Mouse (Mus musculus): ENCODE data around the gene Ankfn1. TPM values are rescaled to one million over a fixed set of nuclear protein-coding genes. Genes with fewer than 3 reads are reported as not detected.

The Ankfn1 gene
- polyA plus RNA-seq, 1 experiment from 2014 or later: 2.8 TPM

DNA sequence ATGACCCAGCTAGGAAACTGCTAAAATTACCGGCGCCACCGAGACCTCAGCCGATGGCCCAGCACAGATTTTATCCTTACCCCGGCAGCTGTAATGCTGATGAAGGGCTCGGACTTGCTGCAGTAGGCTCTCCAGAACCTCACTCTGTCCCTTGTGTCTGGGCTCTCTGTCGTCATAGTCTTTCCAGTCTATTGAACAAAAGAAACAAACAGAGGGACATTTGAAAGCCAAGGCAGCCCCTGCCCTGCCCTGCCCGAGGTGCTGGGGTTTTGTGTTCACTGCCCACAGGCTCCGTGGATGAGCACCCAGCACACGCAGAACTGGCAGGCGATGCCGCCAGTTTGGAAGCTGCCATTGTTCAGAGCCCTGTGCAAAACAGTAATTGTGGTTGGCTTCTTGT, 330.0 kb downstream of the Ankfn1 start:
- no peaks in the 10 kb centered on the region for H3K9me3 ChIP-seq
- H3K27ac ChIP-seq: no peak overlapping the region
- no peaks in the 10 kb centered on the region for H3K27me3 ChIP-seq
- H3K4me3 ChIP-seq: no peak overlapping the region
- H3K9ac ChIP-seq: no peak overlapping the region
- 50% methylated on average over 12 of the region's 12 CpGs for WGBS
- H3K4me1 ChIP-seq (replicated peaks): peaks cover under 1% of the 10 kb centered on the region; the same call in 1 of the 2 replicates
- ATAC-seq (ENCODE audit: low FRiP score): no peak
- no peak overlapping the region for H3K4me2 ChIP-seq
- no peaks in the 10 kb centered on the region for H3K36me3 ChIP-seq

GRCm38 (mm10) chr11:89440566-89440965, 336.9 kb downstream of the Ankfn1 start:
- WGBS: 90% methylated on average over 6 of the region's 6 CpGs
- ATAC-seq (ENCODE audit: low FRiP score): no peak
- Histone ChIP-seq H3K4me2 (no peak overlapping the region), H3K9ac (no peak overlapping the region), H3K9me3 (no peaks in the 10 kb centered on the region), H3K36me3 (no peaks in the 10 kb centered on the region), H3K27ac (no peak overlapping the region), H3K4me1 (replicated peaks) (no peaks in the 10 kb centered on the region), H3K4me3 (no peak overlapping the region), H3K27me3 (no peaks in the 10 kb centered on the region)

DNA sequence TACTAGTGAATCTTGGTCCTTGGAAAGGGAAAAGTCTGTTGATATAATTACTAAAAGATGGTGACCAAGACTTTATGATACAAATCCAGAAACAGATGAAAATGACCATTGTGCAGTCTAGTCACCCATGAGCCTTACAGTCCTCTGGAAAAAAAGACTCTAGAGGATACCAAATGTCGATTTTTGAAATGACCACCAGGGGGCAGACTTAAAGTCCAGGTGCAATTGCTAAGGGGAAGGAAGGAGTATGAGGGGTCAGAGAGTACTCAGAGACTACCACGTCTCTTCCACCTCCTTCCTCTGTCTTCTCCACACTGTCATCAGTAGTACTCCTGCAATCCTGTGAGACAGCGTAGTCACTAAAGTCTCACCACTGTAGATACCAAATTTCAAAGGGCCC, 353.1 kb downstream of the Ankfn1 start:
- H3K4me3 ChIP-seq: no peak overlapping the region
- no peaks in the 10 kb centered on the region for H3K36me3 ChIP-seq
- 56% methylated on average over 3 of the region's 3 CpGs for WGBS
- H3K4me1 ChIP-seq (replicated peaks): no peaks in the 10 kb centered on the region; the same call in 1 of the 2 replicates
- no peak overlapping the region for H3K9ac ChIP-seq
- no peak overlapping the region for H3K4me2 ChIP-seq
- H3K27me3 ChIP-seq: no peaks in the 10 kb centered on the region
- no peak overlapping the region for H3K27ac ChIP-seq
- no peaks in the 10 kb centered on the region for H3K9me3 ChIP-seq
- ATAC-seq (ENCODE audit: low FRiP score): no peak

- Histone ChIP-seq H3K4me2 (no peak overlapping the region), H3K27me3 (no peaks in the 10 kb centered on the region), H3K27ac (no peak overlapping the region), H3K9me3 (no peaks in the 10 kb centered on the region), H3K9ac (no peak overlapping the region), H3K4me1 (replicated peaks) (peaks cover 3% of the 10 kb centered on the region), H3K36me3 (no peaks in the 10 kb centered on the region), H3K4me3 (no peak overlapping the region)
- WGBS: 89% methylated on average over 5 of the region's 5 CpGs
- no peak for ATAC-seq (ENCODE audit: low FRiP score)
These were observed 354.8 kb downstream of the Ankfn1 start for GRCm38 (mm10) chr11:89422637-89423036.

- H3K4me3 ChIP-seq: no peak overlapping the region
- H3K9me3 ChIP-seq: no peaks in the 10 kb centered on the region
- H3K27me3 ChIP-seq: no peaks in the 10 kb centered on the region
- H3K36me3 ChIP-seq: no peaks in the 10 kb centered on the region
- no peak overlapping the region for H3K9ac ChIP-seq
- no peak overlapping the region for H3K4me2 ChIP-seq
- H3K27ac ChIP-seq: no peak overlapping the region
- peaks cover 3% of the 10 kb centered on the region; the same call in 1 of the 2 replicates for H3K4me1 ChIP-seq (replicated peaks)
- 78% methylated on average over 11 of the region's 11 CpGs for WGBS
- no peak for ATAC-seq (ENCODE audit: low FRiP score)
These were observed 356.6 kb downstream of the Ankfn1 start for GRCm38 (mm10) chr11:89420767-89421438.

DNA sequence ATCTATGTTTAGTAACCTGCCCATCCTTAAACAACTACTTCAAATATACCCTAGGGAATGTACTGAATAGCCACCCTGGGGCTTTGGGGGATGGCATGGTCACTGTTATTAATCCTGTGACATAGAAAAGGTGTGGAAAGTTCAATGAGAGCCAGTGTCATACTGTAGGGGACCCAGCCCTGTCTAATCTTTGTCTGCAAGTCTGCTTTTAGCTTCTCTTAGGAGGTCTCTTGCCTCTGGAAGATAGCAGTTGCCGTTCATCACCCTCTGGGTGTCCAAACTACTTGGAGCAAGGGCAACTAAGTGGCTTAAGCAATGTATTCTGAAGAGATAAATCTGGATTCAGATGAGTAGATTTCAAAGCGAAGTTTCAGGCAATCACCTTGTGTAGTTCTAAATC, 357.6 kb downstream of the Ankfn1 start:
- Histone ChIP-seq H3K4me3 (no peak overlapping the region), H3K27me3 (no peaks in the 10 kb centered on the region), H3K9me3 (no peaks in the 10 kb centered on the region), H3K4me2 (no peak overlapping the region), H3K27ac (no peak overlapping the region), H3K36me3 (no peaks in the 10 kb centered on the region), H3K9ac (no peak overlapping the region), H3K4me1 (replicated peaks) (peaks cover 3% of the 10 kb centered on the region; the same call in 1 of the 2 replicates)
- no peak for ATAC-seq (ENCODE audit: low FRiP score)
- WGBS: 86% methylated on average over 2 of the region's 2 CpGs

DNA sequence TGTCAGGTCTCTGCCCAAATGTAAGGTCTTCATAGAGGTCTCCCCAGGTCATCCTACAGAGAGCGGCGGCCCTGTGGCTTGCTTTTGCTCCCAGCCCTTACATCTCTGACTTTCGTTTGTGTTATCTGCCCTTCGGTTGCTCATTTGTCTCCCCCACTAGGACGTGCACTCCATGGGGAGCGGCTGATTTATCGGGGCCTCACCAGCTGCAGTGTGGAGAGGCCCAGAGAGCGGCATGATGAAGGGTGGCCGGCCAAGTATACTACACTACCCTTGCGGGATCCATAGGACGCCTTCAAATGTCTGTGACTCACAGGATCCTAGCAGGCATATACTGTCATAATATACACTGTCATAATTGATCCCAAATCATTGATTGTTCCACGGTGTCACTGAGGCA, 358.8 kb downstream of the Ankfn1 start:
- no peak for ATAC-seq (ENCODE audit: low FRiP score)
- H3K27ac ChIP-seq: no peak overlapping the region
- no peak overlapping the region for H3K4me2 ChIP-seq
- H3K36me3 ChIP-seq: no peaks in the 10 kb centered on the region
- WGBS: 73% methylated on average over 12 of the region's 12 CpGs
- H3K27me3 ChIP-seq: no peaks in the 10 kb centered on the region
- no peak overlapping the region for H3K4me3 ChIP-seq
- H3K4me1 ChIP-seq (replicated peaks): peaks cover 3% of the 10 kb centered on the region; the same call in 1 of the 2 replicates
- no peak overlapping the region for H3K9ac ChIP-seq
- no peaks in the 10 kb centered on the region for H3K9me3 ChIP-seq

DNA sequence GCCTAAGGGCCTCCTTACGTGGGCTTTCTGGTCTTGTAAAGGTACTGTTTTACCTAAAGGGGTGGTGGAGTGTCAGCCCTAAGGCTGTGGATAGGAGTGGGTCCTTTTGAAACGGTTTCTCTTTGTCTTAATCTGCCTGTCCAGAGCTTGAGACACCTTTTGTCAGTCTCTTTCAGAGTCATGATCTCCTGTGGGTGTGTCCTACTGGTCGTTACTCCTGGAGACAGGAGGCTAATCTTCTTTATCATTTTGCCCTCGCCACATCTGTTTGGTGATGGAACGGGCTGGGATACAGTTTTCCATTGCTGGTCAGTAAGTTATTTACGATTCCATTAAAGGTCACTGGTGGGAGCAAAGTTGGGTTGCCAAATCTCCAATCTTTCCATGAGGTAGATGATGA, 360.7 kb downstream of the Ankfn1 start:
- Histone ChIP-seq H3K4me1 (replicated peaks) (peaks cover 5% of the 10 kb centered on the region), H3K4me3 (no peak overlapping the region), H3K27ac (no peak overlapping the region), H3K4me2 (no peak overlapping the region), H3K36me3 (no peaks in the 10 kb centered on the region), H3K9me3 (no peaks in the 10 kb centered on the region), H3K9ac (no peak overlapping the region), H3K27me3 (no peaks in the 10 kb centered on the region)
- no peak for ATAC-seq (ENCODE audit: low FRiP score)
- 80% methylated on average over 6 of the region's 6 CpGs for WGBS

- H3K27me3 ChIP-seq: no peaks in the 10 kb centered on the region
- H3K9ac ChIP-seq: no peak overlapping the region
- no peak overlapping the region for H3K4me3 ChIP-seq
- no peaks in the 10 kb centered on the region for H3K9me3 ChIP-seq
- H3K4me1 ChIP-seq (replicated peaks): peaks cover 4% of the 10 kb centered on the region
- WGBS: 93% methylated on average over 6 of the region's 6 CpGs
- no peak overlapping the region for H3K27ac ChIP-seq
- ATAC-seq (ENCODE audit: low FRiP score): no peak
- no peaks in the 10 kb centered on the region for H3K36me3 ChIP-seq
- H3K4me2 ChIP-seq: no peak overlapping the region
These were observed 368.7 kb downstream of the Ankfn1 start for GRCm38 (mm10) chr11:89408774-89409173.

DNA sequence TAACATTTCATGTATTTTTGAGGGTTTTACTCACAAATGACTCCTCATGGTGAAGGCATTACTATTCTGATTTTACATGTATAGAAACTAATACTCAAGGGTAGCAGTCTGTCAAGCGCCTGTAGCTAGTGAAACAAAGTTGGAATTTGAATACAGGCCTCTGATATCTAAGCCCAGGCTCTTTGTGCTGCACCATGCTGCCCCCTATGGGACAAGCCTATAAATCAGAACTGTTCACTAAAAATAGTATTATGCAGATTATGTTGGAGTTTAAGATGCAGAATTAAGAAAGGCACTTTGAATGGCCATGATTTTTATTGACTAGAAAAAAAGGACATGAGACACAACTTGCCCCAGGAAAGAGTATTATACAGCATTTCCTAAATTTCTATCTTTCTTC, 373.0 kb downstream of the Ankfn1 start:
- Histone ChIP-seq H3K4me3 (no peak overlapping the region), H3K27ac (no peak overlapping the region), H3K36me3 (no peaks in the 10 kb centered on the region), H3K4me2 (no peak overlapping the region), H3K9me3 (no peaks in the 10 kb centered on the region), H3K4me1 (replicated peaks) (no peaks in the 10 kb centered on the region), H3K27me3 (no peaks in the 10 kb centered on the region), H3K9ac (no peak overlapping the region)
- WGBS: 93% methylated on average over 1 of the region's 1 CpGs
- ATAC-seq (ENCODE audit: low FRiP score): no peak

GRCm38 (mm10) chr11:89403436-89403835, 374.0 kb downstream of the Ankfn1 start:
- no peak for ATAC-seq (ENCODE audit: low FRiP score)
- Histone ChIP-seq H3K27ac (no peak overlapping the region), H3K9ac (no peak overlapping the region), H3K4me2 (no peak overlapping the region), H3K27me3 (no peaks in the 10 kb centered on the region), H3K4me3 (no peak overlapping the region), H3K4me1 (replicated peaks) (no peaks in the 10 kb centered on the region), H3K36me3 (no peaks in the 10 kb centered on the region), H3K9me3 (no peaks in the 10 kb centered on the region)
- WGBS: 93% methylated on average over 14 of the region's 14 CpGs

GRCm38 (mm10) chr11:89388851-89389250, 388.6 kb downstream of the Ankfn1 start:
- Histone ChIP-seq H3K9me3 (no peaks in the 10 kb centered on the region), H3K4me1 (replicated peaks) (no peaks in the 10 kb centered on the region), H3K27me3 (no peaks in the 10 kb centered on the region), H3K27ac (no peak overlapping the region), H3K36me3 (no peaks in the 10 kb centered on the region), H3K4me3 (no peak overlapping the region), H3K9ac (no peak overlapping the region), H3K4me2 (no peak overlapping the region)
- 76% methylated on average over 2 of the region's 2 CpGs for WGBS
- no peak for ATAC-seq (ENCODE audit: low FRiP score)

DNA sequence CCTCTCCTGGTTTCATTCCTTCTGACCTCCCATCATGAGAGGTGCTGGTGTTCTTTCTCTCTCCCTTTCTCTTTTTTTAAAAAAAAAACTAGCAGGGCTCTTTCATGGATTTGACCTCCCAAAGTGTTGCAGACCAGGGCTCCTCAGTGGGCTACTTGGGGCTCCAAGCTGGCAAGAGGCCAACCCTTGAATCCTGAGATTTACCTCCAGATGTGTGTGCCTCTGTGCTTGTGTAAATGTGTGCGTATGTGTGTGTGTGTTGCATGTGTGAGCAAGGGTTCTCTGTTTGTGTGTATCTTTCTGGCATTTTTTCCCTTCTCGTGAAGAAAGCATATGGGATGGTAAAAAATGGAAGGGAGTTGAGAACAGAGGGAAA, 394.8 kb downstream of the Ankfn1 start:
- Histone ChIP-seq H3K36me3 (no peaks in the 10 kb centered on the region), H3K4me3 (no peak overlapping the region), H3K9me3 (no peaks in the 10 kb centered on the region), H3K4me2 (no peak overlapping the region), H3K4me1 (replicated peaks) (peaks cover 11% of the 10 kb centered on the region), H3K9ac (no peak overlapping the region), H3K27ac (peak overlapping the region; percentile 75; the same call in 1 of the 2 replicates), H3K27me3 (no peaks in the 10 kb centered on the region)
- 65% methylated on average over 2 of the region's 2 CpGs for WGBS
- no peak for ATAC-seq (ENCODE audit: low FRiP score)

Measured in hindbrain, embryonic 13.5 days (tissue).